21 mouse cellular contexts compared by ENCODE assay signal in the genomic region with DNA sequence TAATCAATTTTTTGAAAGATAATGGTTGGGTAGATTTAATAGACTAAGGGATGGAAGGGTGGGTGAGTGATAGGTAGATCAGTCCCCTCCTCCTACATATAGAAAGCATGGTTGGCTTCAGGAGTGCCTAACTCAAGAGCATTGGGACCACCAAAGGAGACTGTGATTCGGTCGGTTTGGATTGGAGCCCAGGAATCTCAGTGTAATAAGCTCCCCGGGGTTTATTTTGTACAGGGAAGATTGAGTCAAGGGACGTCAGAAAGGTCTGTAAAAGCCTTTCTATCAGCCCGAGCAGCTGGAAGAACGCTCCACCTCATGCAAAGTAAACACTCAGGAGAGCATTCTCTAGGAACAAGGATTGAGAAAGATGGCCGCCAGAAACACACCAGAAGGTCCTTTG.
DNase-seq lines count a peak whose midpoint lies in the region; ATAC-seq lines count a peak whose summit lies in the region.
"Had no signal": no experiment of that assay in that cellular context is flagged by ENCODE, and none has a peak within 500 bp of the region (broad histone marks: within the 10 kb centered on the region; RNA-seq: fewer than 3 reads in every experiment).

No protein-coding gene starts in this region.

- no peaks in the 10 kb centered on the region for H3K9me3 ChIP-seq in embryonic facial prominence, embryonic 14.5 days (ENCODE audit: control insufficient read depth, low read length)
- no peaks in the 10 kb centered on the region for H3K9me3 ChIP-seq in embryonic facial prominence, embryonic 10.5 days
- H3K9me3 ChIP-seq in midbrain, embryonic 10.5 days (replicated peaks), result no peaks in the 10 kb centered on the region
- H3K9me3 ChIP-seq in midbrain, embryonic 11.5 days (ENCODE audit: control insufficient read depth, low read length), result no peaks in the 10 kb centered on the region
- H3K9me3 ChIP-seq: embryonic facial prominence, embryonic 13.5 days; hindbrain, embryonic 12.5 days; hindbrain, embryonic 15.5 days had no signal

- WGBS in embryonic facial prominence, embryonic 14.5 days, result 70% methylated on average over 7 of the region's 7 CpGs
- 89% methylated on average over 7 of the region's 7 CpGs for WGBS in embryonic facial prominence, embryonic 10.5 days
- WGBS in midbrain, embryonic 10.5 days, result 87% methylated on average over 7 of the region's 7 CpGs
- WGBS in midbrain, embryonic 11.5 days, result 87% methylated on average over 7 of the region's 7 CpGs

- no peaks in the 10 kb centered on the region for H3K27me3 ChIP-seq in embryonic facial prominence, embryonic 14.5 days (replicated peaks; ENCODE audit: control insufficient read depth, insufficient read depth, low read length)
- no peaks in the 10 kb centered on the region for H3K27me3 ChIP-seq in embryonic facial prominence, embryonic 10.5 days (replicated peaks; ENCODE audit: low read depth, poor library complexity, severe bottlenecking)
- no peaks in the 10 kb centered on the region for H3K27me3 ChIP-seq in midbrain, embryonic 10.5 days (ENCODE audit: low read depth, poor library complexity, severe bottlenecking)
- no peaks in the 10 kb centered on the region for H3K27me3 ChIP-seq in midbrain, embryonic 11.5 days (ENCODE audit: control insufficient read depth, insufficient read depth, low read length)
- H3K27me3 ChIP-seq: embryonic facial prominence, embryonic 13.5 days; hindbrain, embryonic 12.5 days; hindbrain, embryonic 15.5 days; Patski had no signal

- H3K36me3 ChIP-seq in embryonic facial prominence, embryonic 14.5 days (ENCODE audit: control insufficient read depth, insufficient read depth, low read length), result no peaks in the 10 kb centered on the region
- H3K36me3 ChIP-seq in embryonic facial prominence, embryonic 10.5 days (replicated peaks), result no peaks in the 10 kb centered on the region
- no peaks in the 10 kb centered on the region for H3K36me3 ChIP-seq in midbrain, embryonic 10.5 days
- no peaks in the 10 kb centered on the region for H3K36me3 ChIP-seq in midbrain, embryonic 11.5 days (ENCODE audit: control insufficient read depth, insufficient read depth, low read length)
- H3K36me3 ChIP-seq: embryonic facial prominence, embryonic 13.5 days; hindbrain, embryonic 12.5 days; hindbrain, embryonic 15.5 days had no signal

- no peak overlapping the region for H3K4me2 ChIP-seq in embryonic facial prominence, embryonic 14.5 days (ENCODE audit: low read depth, low read length)
- no peak overlapping the region for H3K4me2 ChIP-seq in midbrain, embryonic 11.5 days
- H3K4me2 ChIP-seq: embryonic facial prominence, embryonic 13.5 days; heart, embryonic 11.5 days; hindbrain, embryonic 12.5 days; hindbrain, embryonic 15.5 days had no signal

- peak; percentile 54 for DNase-seq in embryonic facial prominence, embryonic 14.5 days (ENCODE audit: low spot score)
- no peak for DNase-seq in embryonic facial prominence, embryonic 10.5 days (ENCODE audit: low spot score)
- no peak for DNase-seq in midbrain, embryonic 10.5 days (ENCODE audit: low spot score)
- no peak for DNase-seq in midbrain, embryonic 11.5 days (ENCODE audit: low spot score, missing footprints)
- DNase-seq in NIH3T3 (ENCODE audit: low read depth), result peak; percentile 67
- DNase-seq in right cerebral cortex, postnatal 4 days, result no peak
- DNase-seq: adrenal gland, postnatal 10 days; adrenal gland, postnatal 36 days; cerebellum, adult 18-20 months; cerebellum, adult 9-10 months; cerebellum, postnatal 14 days; forebrain, postnatal 0 days; gastrocnemius, adult 2 months; gastrocnemius, postnatal 14 days; heart, adult 11 months had no signal

- no peak overlapping the region for H3K4me3 ChIP-seq in embryonic facial prominence, embryonic 14.5 days (ENCODE audit: low read depth, low read length)
- H3K4me3 ChIP-seq in embryonic facial prominence, embryonic 10.5 days, result no peak overlapping the region
- H3K4me3 ChIP-seq in midbrain, embryonic 10.5 days, result no peak overlapping the region
- no peak overlapping the region for H3K4me3 ChIP-seq in midbrain, embryonic 11.5 days (ENCODE audit: low read depth, low read length)
- H3K4me3 ChIP-seq: embryonic facial prominence, embryonic 13.5 days; gastrocnemius, adult 2 months; hindbrain, embryonic 12.5 days; hindbrain, embryonic 15.5 days had no signal

- no peak overlapping the region for H3K9ac ChIP-seq in embryonic facial prominence, embryonic 14.5 days (ENCODE audit: low read depth, low read length)
- H3K9ac ChIP-seq in midbrain, embryonic 11.5 days (ENCODE audit: low read length), result no peak overlapping the region
- H3K9ac ChIP-seq: embryonic facial prominence, embryonic 13.5 days; forebrain, postnatal 0 days; hindbrain, embryonic 12.5 days; hindbrain, embryonic 15.5 days had no signal

- ATAC-seq in embryonic facial prominence, embryonic 14.5 days (ENCODE audit: low read depth), result no peak
- no peak for ATAC-seq in midbrain, embryonic 11.5 days (ENCODE audit: low FRiP score)
- ATAC-seq: forebrain, embryonic 14.5 days; forebrain, postnatal 0 days; Patski had no signal

- no peak overlapping the region for H3K27ac ChIP-seq in embryonic facial prominence, embryonic 14.5 days (replicated peaks; ENCODE audit: low read depth, low read length)
- no peak overlapping the region for H3K27ac ChIP-seq in embryonic facial prominence, embryonic 10.5 days (replicated peaks)
- peak overlapping the region; percentile 49; the same call in 1 of the 2 replicates for H3K27ac ChIP-seq in midbrain, embryonic 10.5 days (replicated peaks)
- H3K27ac ChIP-seq in midbrain, embryonic 11.5 days (ENCODE audit: low read depth, low read length), result no peak overlapping the region
- H3K27ac ChIP-seq: gastrocnemius, adult 2 months; hindbrain, embryonic 12.5 days; hindbrain, embryonic 15.5 days had no signal

- peaks cover 14% of the 10 kb centered on the region; the same call in 1 of the 2 replicates for H3K4me1 ChIP-seq in embryonic facial prominence, embryonic 14.5 days (ENCODE audit: control insufficient read depth, insufficient read depth, low read length)
- peaks cover 28% of the 10 kb centered on the region for H3K4me1 ChIP-seq in embryonic facial prominence, embryonic 10.5 days
- H3K4me1 ChIP-seq in midbrain, embryonic 10.5 days, result peaks cover 22% of the 10 kb centered on the region
- H3K4me1 ChIP-seq in midbrain, embryonic 11.5 days (ENCODE audit: control insufficient read depth, insufficient read depth, low read length), result no peaks in the 10 kb centered on the region
- H3K4me1 ChIP-seq: hindbrain, embryonic 12.5 days; hindbrain, embryonic 15.5 days had no signal

Comparison
In these comparisons a context has a peak if more than half of its experiments do, and no peak if none do; other contexts are left out.
1. DNase-seq: peak in embryonic facial prominence, embryonic 14.5 days (single experiment) and NIH3T3 (single experiment); none in embryonic facial prominence, embryonic 10.5 days (single experiment), midbrain, embryonic 10.5 days (single experiment), midbrain, embryonic 11.5 days (single experiment) and right cerebral cortex, postnatal 4 days (single experiment).